9 mouse cellular contexts compared by ENCODE assay signal in the genomic region with DNA sequence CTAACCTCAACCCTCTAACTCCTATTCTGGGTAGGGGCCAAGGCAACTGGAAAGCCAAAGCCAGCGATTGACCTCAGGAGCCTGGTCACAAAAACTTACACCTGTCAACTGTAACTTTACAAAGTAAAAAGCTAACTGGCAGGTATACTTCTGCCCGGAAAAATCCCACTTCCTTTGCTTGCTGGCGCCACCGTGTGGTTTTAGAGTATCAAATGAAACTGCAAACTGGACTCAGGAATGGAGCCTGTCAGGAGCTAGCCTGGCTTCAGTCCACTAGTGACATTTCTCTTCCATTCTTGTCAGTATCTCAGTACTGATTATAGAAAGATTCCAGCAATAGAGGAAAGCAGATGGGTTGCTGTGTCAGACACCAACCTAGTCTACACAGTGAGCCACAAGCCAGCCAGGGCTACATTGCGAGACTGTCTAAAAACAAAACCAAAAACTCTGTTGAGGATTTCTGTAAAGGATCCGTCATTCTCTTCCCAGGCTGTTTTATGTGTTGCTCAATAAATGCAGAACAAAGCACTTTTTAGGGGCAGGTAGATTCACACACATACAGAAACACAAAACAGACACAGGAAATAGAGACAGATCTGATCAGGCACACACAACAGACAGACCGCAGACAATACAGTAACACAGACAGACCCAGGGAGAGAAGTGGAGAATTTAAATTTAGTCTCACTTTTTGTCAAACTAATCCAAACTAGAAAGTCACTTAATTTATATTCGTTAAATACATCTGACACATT. TPM values are rescaled to one million over a fixed set of nuclear protein-coding genes. Genes with fewer than 3 reads are reported as not detected.
A peak's percentile ranks its signal among the peaks of the same experiment; 100 is the strongest.
DNase-seq lines count a peak whose midpoint lies in the region; ATAC-seq and TF ChIP-seq lines count a peak whose summit lies in the region.
"Had no signal": no experiment of that assay in that cellular context is flagged by ENCODE, and none has a peak within 500 bp of the region (broad histone marks: within the 10 kb centered on the region; RNA-seq: fewer than 3 reads in every experiment).

No protein-coding gene starts in this region.

- H3K27ac ChIP-seq in heart, embryonic 12.5 days (ENCODE audit: poor library complexity, severe bottlenecking): no peak overlapping the region

- peak; percentile 40 for TF ChIP-seq CTCF in E14TG2a.4 (conservative IDR thresholded peaks at IDR 0.05; ENCODE audit: low read length)

- H3K4me2 ChIP-seq in heart, embryonic 12.5 days: peak overlapping the region; percentile 46; the same call in 1 of the 2 replicates

- 30% methylated on average over 8 of the region's 8 CpGs for WGBS in heart, embryonic 12.5 days
- 32% methylated on average over 8 of the region's 8 CpGs for WGBS in large intestine, adult 2 months

- H3K27me3 ChIP-seq in E14TG2a.4 (ENCODE audit: insufficient read depth, low read length): no peaks in the 10 kb centered on the region; the same call in 1 of the 2 replicates
- peaks cover 22% of the 10 kb centered on the region for H3K27me3 ChIP-seq in heart, embryonic 12.5 days (replicated peaks)

- no peaks in the 10 kb centered on the region for H3K4me1 ChIP-seq in E14TG2a.4 (replicated peaks; ENCODE audit: low read depth, low read length)
- H3K4me1 ChIP-seq in heart, embryonic 12.5 days (replicated peaks): no peaks in the 10 kb centered on the region

- peak; percentile 11 for DNase-seq in WW6 (ENCODE audit: low read depth, low spot score)
- peak; percentile 50 to 51 for DNase-seq in cerebellum, postnatal 36 days
- peak; percentile 67 for DNase-seq in large intestine, adult 2 months (ENCODE audit: low read depth, low spot score)
- peak; percentile 72 for DNase-seq in lung, postnatal 25 days (ENCODE audit: low spot score)
- peak; percentile 51 for DNase-seq in right cerebral cortex, postnatal 25 days

- H3K36me3 ChIP-seq in E14TG2a.4 (ENCODE audit: insufficient read depth, low read length): no peaks in the 10 kb centered on the region
- no peaks in the 10 kb centered on the region for H3K36me3 ChIP-seq in heart, embryonic 12.5 days

- H3K9ac ChIP-seq in heart, embryonic 12.5 days: peak overlapping the region; percentile 6; the same call in 1 of the 2 replicates

- H3K4me3 ChIP-seq in E14TG2a.4 (replicated peaks; ENCODE audit: low read length): no peak overlapping the region
- H3K4me3 ChIP-seq in heart, embryonic 12.5 days: no peak overlapping the region

- ATAC-seq in heart, embryonic 12.5 days (ENCODE audit: insufficient number of reproducible peaks, low FRiP score): no peak
- ATAC-seq in erythroblast, adult 5-6 weeks (replicated peaks; ENCODE audit: low FRiP score, poor library complexity, severe bottlenecking): no peak

- peaks cover 2% of the 10 kb centered on the region; the same call in 1 of the 2 replicates for H3K9me3 ChIP-seq in E14TG2a.4 (ENCODE audit: low read length)
- no peaks in the 10 kb centered on the region for H3K9me3 ChIP-seq in heart, embryonic 12.5 days (replicated peaks)

RNA-seq across cellular contexts. Expression of a gene that starts 5.5 kb away (rescaled TPM):
- 88.9 and 91.7 TPM in 2 replicates for polyA plus RNA-seq in heart, embryonic 12.5 days (2016; fragmentation: Nextera tagmentation; extraction: Ambion mirVana)
- 16.7 and 19.4 TPM in 2 replicates for polyA plus RNA-seq in large intestine, adult 2 months (2012; rRNA removed)
- total RNA-seq in erythroblast, adult 5-6 weeks (2015; ENCODE audit: low replicate concordance): 4.2 TPM in 2 replicates
- 5.0 and 14.8 TPM in 2 replicates for total RNA-seq in erythroblast, adult 5-6 weeks (2017; ENCODE audit: low replicate concordance)

RNA-seq across cellular contexts. Expression of a gene that starts 6.9 kb away (rescaled TPM):
- 0.06 and 0.10 TPM in 2 replicates for polyA plus RNA-seq in heart, embryonic 12.5 days (2016; fragmentation: Nextera tagmentation; extraction: Ambion mirVana)
- not detected in 2 replicates for polyA plus RNA-seq in large intestine, adult 2 months (2012; rRNA removed)
- total RNA-seq in erythroblast, adult 5-6 weeks (2015; ENCODE audit: low replicate concordance): not detected in 2 replicates
- total RNA-seq in erythroblast, adult 5-6 weeks (2017; ENCODE audit: low replicate concordance): 0.26 and 1.1 TPM in 2 replicates
- total RNA-seq: left cerebral cortex, adult 8-10 months had no signal

RNA-seq across cellular contexts. Expression of a gene that starts 59.8 kb away (rescaled TPM):
- polyA plus RNA-seq in heart, embryonic 12.5 days (2016; fragmentation: Nextera tagmentation; extraction: Ambion mirVana): 50.7 and 54.2 TPM in 2 replicates
- polyA plus RNA-seq in large intestine, adult 2 months (2012; rRNA removed): 7.2 and 11.1 TPM in 2 replicates
- 2.1 and 11.3 TPM in 2 replicates for total RNA-seq in erythroblast, adult 5-6 weeks (2015; ENCODE audit: low replicate concordance)
- 2.1 and 7.3 TPM in 2 replicates for total RNA-seq in erythroblast, adult 5-6 weeks (2017; ENCODE audit: low replicate concordance)

Comparison
In these comparisons a context has a peak if more than half of its experiments do, and no peak if none do; other contexts are left out.
1. DNase-seq: peak in every context shown above with its lines; median percentile 72 in lung, postnatal 25 days; 67 in large intestine, adult 2 months; 51 in right cerebral cortex, postnatal 25 days; 50 in cerebellum, postnatal 36 days; 11 in WW6.